Mouse (Mus musculus) cerebellum, adult (tissue): ENCODE results near the gene Il31.
A peak's percentile ranks its signal among the peaks of the same experiment; 100 is the strongest.
"Not testable (repeated sequence)": the region's sequence is repeated elsewhere in the genome, so short reads cannot be mapped to it uniquely, and the experiment has no call there.

Experiments
- ATAC-seq: cut with Nextera tagmentation; 2 replicates; pipeline ENCODE4 v1.9.2; 2017; ENCODE audit warnings: mild to moderate bottlenecking, moderate library complexity, mixed read lengths; ENCODE audit not compliant: insufficient number of reproducible peaks, low FRiP score, low TSS enrichment

Il31 gene

GRCm38 (mm10) chr5:123489112-123489785 is at the start of gene Il31, which contains the start of gene Lrrc43:
Gene Il31, minus strand, starts transcription at chr5:123489489.
Gene Lrrc43, plus strand, starts transcription at chr5:123489305.
- no peak for ATAC-seq

GRCm38 (mm10) chr5:123533801-123534200 is 44.5 kb upstream of the Il31 start:
- no peak for ATAC-seq

GRCm38 (mm10) chr5:123530056-123530455 is 40.8 kb upstream of the Il31 start:
- ATAC-seq, result no peak

GRCm38 (mm10) chr5:123528641-123529040 is 39.4 kb upstream of the Il31 start:
- no peak for ATAC-seq

GRCm38 (mm10) chr5:123525916-123526495 is 36.7 kb upstream of the Il31 start:
- no peak for ATAC-seq

GRCm38 (mm10) chr5:123525281-123525680 is 36.0 kb upstream of the Il31 start, which contains the start of gene Gm49027:
Gene Gm49027, minus strand, starts transcription at chr5:123525488.
- ATAC-seq, result no peak

- no peak for ATAC-seq
Measured at GRCm38 (mm10) chr5:123524393-123524750, 35.1 kb upstream of the Il31 start.

GRCm38 (mm10) chr5:123523692-123524392 is 34.6 kb upstream of the Il31 start, which contains the start of gene Diablo:
Gene Diablo, minus strand, starts transcription at chr5:123524176.
- peak; percentile 96 for ATAC-seq

GRCm38 (mm10) chr5:123522166-123522565 is 32.9 kb upstream of the Il31 start:
- ATAC-seq, result no peak

- no peak for ATAC-seq
Measured at GRCm38 (mm10) chr5:123521621-123522020, 32.3 kb upstream of the Il31 start.

GRCm38 (mm10) chr5:123520666-123521065 is 31.4 kb upstream of the Il31 start:
- no peak for ATAC-seq

- ATAC-seq, result no peak
Measured at GRCm38 (mm10) chr5:123514871-123515270, 25.6 kb upstream of the Il31 start.

- no peak for ATAC-seq
Measured at GRCm38 (mm10) chr5:123512102-123512501, 22.8 kb upstream of the Il31 start.

- ATAC-seq, result not testable (repeated sequence)
Measured at GRCm38 (mm10) chr5:123511426-123511825, 22.1 kb upstream of the Il31 start.

- no peak for ATAC-seq
Measured at GRCm38 (mm10) chr5:123510160-123510559, 20.9 kb upstream of the Il31 start, which contains the start of gene B3gnt4. Gene B3gnt4, plus strand, starts transcription at chr5:123510460.

GRCm38 (mm10) chr5:123508921-123509320 is 19.6 kb upstream of the Il31 start:
- no peak for ATAC-seq

GRCm38 (mm10) chr5:123507936-123508723 is 18.8 kb upstream of the Il31 start:
- 0 out of 2 replicates have a peak, but pooled peaks have one; percentile 52 for ATAC-seq

GRCm38 (mm10) chr5:123501973-123502372 is 12.7 kb upstream of the Il31 start:
- no peak for ATAC-seq

GRCm38 (mm10) chr5:123499717-123500116 is 10.4 kb upstream of the Il31 start:
- peak; percentile 74; the same call in 1 of the 2 replicates for ATAC-seq

GRCm38 (mm10) chr5:123489935-123490334 is 646 bp upstream of the Il31 start:
- ATAC-seq, result no peak
